Mouse (Mus musculus) kidney, adult 11 months (tissue): ENCODE measurements around the gene Eif3b.

Experiments used
- DNase-seq: peaks from one replicate; pipeline ENCODE4 v3.0.0; 2022

Gene Eif3b

DNA sequence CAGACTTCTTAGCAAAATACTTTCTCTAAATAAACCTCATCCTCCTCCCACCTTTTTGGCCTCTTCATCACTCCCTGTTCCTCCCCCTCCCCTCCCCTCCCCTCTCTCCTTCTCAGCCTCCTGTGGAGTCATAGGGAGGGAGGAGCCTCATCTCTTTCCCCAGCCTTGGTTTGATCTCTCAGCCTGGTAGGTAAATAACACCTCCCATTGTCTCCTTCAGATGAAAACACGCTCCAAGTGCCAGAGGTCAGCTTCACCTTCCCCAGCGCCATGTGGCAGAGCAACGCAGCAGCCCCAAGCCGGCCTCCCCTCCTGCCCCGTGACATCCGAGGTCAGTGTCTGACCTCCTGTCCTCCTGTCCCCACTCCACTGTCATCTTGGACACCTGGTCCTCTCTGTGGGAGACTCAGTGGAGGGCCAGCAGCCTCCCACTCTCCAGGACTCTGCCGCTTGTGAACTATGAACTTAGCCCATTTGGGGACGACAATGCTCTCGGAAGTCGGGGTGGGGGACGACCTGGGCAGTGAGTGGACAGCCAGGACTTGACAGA is 73.6 kb downstream of the Eif3b start:
- no peak for DNase-seq
